Mouse (Mus musculus): ENCODE data around the gene Faap20.

DNA sequence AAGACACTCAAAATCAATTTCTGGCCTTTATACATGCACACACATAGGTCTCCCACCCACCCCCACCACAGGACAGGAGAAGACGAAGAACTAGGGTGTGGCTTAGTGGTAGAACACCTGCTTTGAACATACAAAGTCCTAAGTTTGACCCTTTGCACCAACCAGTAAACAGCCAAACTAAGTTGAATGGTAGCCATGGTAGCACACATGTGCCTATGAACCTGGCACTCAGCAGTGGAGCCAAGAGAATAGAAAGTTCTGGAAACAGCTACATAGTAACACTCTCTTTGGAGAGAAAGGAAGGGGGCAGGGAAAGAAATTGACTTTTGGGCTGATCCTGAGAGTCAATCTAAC is 31.1 kb downstream of the Faap20 start:
- TF ChIP-seq CTCF (conservative IDR thresholded peaks at IDR 0.05; ENCODE audit: low read length) (no peak), NANOG (IDR thresholded peaks at IDR 0.05; ENCODE audit: borderline replicate concordance, low read length) (no peak)

Data from E14TG2a.4 (cell line).